Mouse (Mus musculus): ENCODE measurements around the gene Fam111a. TPM values are rescaled to one million over a fixed set of nuclear protein-coding genes. Genes with fewer than 3 reads are reported as not detected.

The Fam111a gene
- 37.2 TPM for polyA plus RNA-seq (2014; fragmentation: Illumina TruSeq; extraction: RNeasy Lipid Tissue Mini Kit (QIAGEN cat#74804); ENCODE audit: low replicate concordance)

GRCm38 (mm10) chr19:12545440-12545839 lies at the start of gene Fam111a:
Gene Fam111a, plus strand, starts transcription at chr19:12545740.

GRCm38 (mm10) chr19:12501370-12502347 lies 43.9 kb upstream of the Fam111a start, which contains the start of gene Dtx4:
Gene Dtx4, minus strand, starts transcription at chr19:12501454.

GRCm38 (mm10) chr19:12599674-12600073 lies 54.1 kb downstream of the Fam111a start, which contains the start of gene Gm4952:
Gene Gm4952, plus strand, starts transcription at chr19:12599974.

DNA sequence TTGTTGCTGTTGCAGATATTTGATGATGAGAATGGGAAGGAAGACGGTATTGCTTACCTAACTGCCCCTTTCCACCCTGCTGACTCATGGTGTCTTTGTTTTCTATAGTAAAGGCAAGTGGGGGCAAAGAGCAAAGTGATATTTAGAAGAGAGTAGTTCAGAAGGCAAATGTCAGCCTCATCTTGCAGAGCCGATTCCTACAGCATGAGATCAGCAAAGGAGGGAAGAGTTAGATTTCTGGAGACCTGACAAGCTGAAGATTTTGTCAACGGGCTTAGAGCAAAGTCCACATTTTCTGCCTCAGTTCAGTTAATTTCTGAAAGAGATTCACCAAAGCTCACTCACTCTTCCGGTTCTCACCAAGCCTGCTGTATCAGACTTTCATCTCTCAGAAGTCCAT lies 87.6 kb downstream of the Fam111a start, which contains the start of gene Glyat:
Gene Glyat, plus strand, starts transcription at position 133 of the 400 bp plus-strand sequence.

Other genes starting within 250 kb of the Fam111a start
- not detected for gene Olfr1436, start 246.6 kb upstream of the Fam111a start, polyA plus RNA-seq (2014; fragmentation: Illumina TruSeq; extraction: RNeasy Lipid Tissue Mini Kit (QIAGEN cat#74804); ENCODE audit: low replicate concordance)
- gene Olfr1437, start 220.6 kb upstream of the Fam111a start, polyA plus RNA-seq (2014; fragmentation: Illumina TruSeq; extraction: RNeasy Lipid Tissue Mini Kit (QIAGEN cat#74804); ENCODE audit: low replicate concordance), result not detected
- gene Olfr1438-ps1, start 209.8 kb upstream of the Fam111a start, polyA plus RNA-seq (2014; fragmentation: Illumina TruSeq; extraction: RNeasy Lipid Tissue Mini Kit (QIAGEN cat#74804); ENCODE audit: low replicate concordance), result not detected
- gene Olfr1440, start 158.5 kb upstream of the Fam111a start, polyA plus RNA-seq (2014; fragmentation: Illumina TruSeq; extraction: RNeasy Lipid Tissue Mini Kit (QIAGEN cat#74804); ENCODE audit: low replicate concordance), result not detected
- not detected for gene Olfr1441, start 128.3 kb upstream of the Fam111a start, polyA plus RNA-seq (2014; fragmentation: Illumina TruSeq; extraction: RNeasy Lipid Tissue Mini Kit (QIAGEN cat#74804); ENCODE audit: low replicate concordance)
- gene Pfpl, start 117.8 kb upstream of the Fam111a start, polyA plus RNA-seq (2014; fragmentation: Illumina TruSeq; extraction: RNeasy Lipid Tissue Mini Kit (QIAGEN cat#74804); ENCODE audit: low replicate concordance), result not detected
- gene Mpeg1, start 85.0 kb upstream of the Fam111a start, polyA plus RNA-seq (2014; fragmentation: Illumina TruSeq; extraction: RNeasy Lipid Tissue Mini Kit (QIAGEN cat#74804); ENCODE audit: low replicate concordance), result 68.6 TPM
- 12.3 TPM for gene Dtx4, start 44.3 kb upstream of the Fam111a start, polyA plus RNA-seq (2014; fragmentation: Illumina TruSeq; extraction: RNeasy Lipid Tissue Mini Kit (QIAGEN cat#74804); ENCODE audit: low replicate concordance)
- 1.7 TPM for gene Gm4952, start 54.2 kb downstream of the Fam111a start, polyA plus RNA-seq (2014; fragmentation: Illumina TruSeq; extraction: RNeasy Lipid Tissue Mini Kit (QIAGEN cat#74804); ENCODE audit: low replicate concordance)
- gene Glyat, start 87.6 kb downstream of the Fam111a start, polyA plus RNA-seq (2014; fragmentation: Illumina TruSeq; extraction: RNeasy Lipid Tissue Mini Kit (QIAGEN cat#74804); ENCODE audit: low replicate concordance), result 1.3 TPM
- gene Olfr1442, start 124.7 kb downstream of the Fam111a start, polyA plus RNA-seq (2014; fragmentation: Illumina TruSeq; extraction: RNeasy Lipid Tissue Mini Kit (QIAGEN cat#74804); ENCODE audit: low replicate concordance), result not detected
- not detected for gene Olfr1443, start 132.4 kb downstream of the Fam111a start, polyA plus RNA-seq (2014; fragmentation: Illumina TruSeq; extraction: RNeasy Lipid Tissue Mini Kit (QIAGEN cat#74804); ENCODE audit: low replicate concordance)
- 0.93 TPM for gene Keg1, start 150.0 kb downstream of the Fam111a start, polyA plus RNA-seq (2014; fragmentation: Illumina TruSeq; extraction: RNeasy Lipid Tissue Mini Kit (QIAGEN cat#74804); ENCODE audit: low replicate concordance)
- gene Cntf, start 219.9 kb downstream of the Fam111a start, polyA plus RNA-seq (2014; fragmentation: Illumina TruSeq; extraction: RNeasy Lipid Tissue Mini Kit (QIAGEN cat#74804); ENCODE audit: low replicate concordance), result 2.5 TPM

Measured in small intestine, adult 10 weeks (tissue).